Mouse (Mus musculus): ENCODE measurements around the gene Arhgap19. TPM values are rescaled to one million over a fixed set of nuclear protein-coding genes. Genes with fewer than 3 reads are reported as not detected.

The Arhgap19 gene
- polyA plus RNA-seq, 1 experiment from 2014 or later, result 43.6 TPM

DNA sequence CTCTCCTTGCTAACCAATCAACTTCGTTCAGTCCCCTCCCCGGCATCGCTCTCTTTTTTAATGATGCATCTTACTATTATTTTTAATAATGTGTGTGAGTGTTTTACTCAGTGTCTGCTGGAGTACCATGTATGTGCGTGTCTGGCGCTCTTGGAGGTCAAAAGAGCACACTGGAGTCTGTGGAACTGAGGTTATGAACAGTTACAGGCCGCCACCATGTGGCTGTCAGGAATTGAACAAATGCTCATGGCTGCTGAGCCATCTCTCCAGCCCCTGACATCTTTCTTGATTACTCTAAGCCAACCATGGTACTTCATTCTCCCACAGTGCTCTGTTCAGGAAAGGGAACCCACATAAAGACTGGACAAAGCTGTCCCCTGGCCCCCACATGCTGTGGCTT is 42.1 kb downstream of the Arhgap19 start:
- 81% methylated on average over 6 of the region's 6 CpGs for WGBS
- Histone ChIP-seq H3K9me3 (ENCODE audit: control insufficient read depth, low read length) (no peaks in the 10 kb centered on the region), H3K4me3 (ENCODE audit: low read depth, low read length) (no peak overlapping the region), H3K9ac (ENCODE audit: low read length) (no peak overlapping the region), H3K4me1 (ENCODE audit: control insufficient read depth, insufficient read depth, low read length) (no peaks in the 10 kb centered on the region; the same call in 1 of the 2 replicates), H3K27me3 (ENCODE audit: control insufficient read depth, insufficient read depth, low read length) (no peaks in the 10 kb centered on the region), H3K4me2 (ENCODE audit: low read depth, severe bottlenecking) (no peak overlapping the region), H3K36me3 (ENCODE audit: control insufficient read depth, insufficient read depth, low read length) (no peaks in the 10 kb centered on the region), H3K27ac (replicated peaks; ENCODE audit: low read depth, low read length) (no peak overlapping the region)
- DNase-seq (ENCODE audit: low spot score), result no peak
- ATAC-seq (ENCODE audit: insufficient number of reproducible peaks, low FRiP score, low TSS enrichment, low read depth), result no peak

DNA sequence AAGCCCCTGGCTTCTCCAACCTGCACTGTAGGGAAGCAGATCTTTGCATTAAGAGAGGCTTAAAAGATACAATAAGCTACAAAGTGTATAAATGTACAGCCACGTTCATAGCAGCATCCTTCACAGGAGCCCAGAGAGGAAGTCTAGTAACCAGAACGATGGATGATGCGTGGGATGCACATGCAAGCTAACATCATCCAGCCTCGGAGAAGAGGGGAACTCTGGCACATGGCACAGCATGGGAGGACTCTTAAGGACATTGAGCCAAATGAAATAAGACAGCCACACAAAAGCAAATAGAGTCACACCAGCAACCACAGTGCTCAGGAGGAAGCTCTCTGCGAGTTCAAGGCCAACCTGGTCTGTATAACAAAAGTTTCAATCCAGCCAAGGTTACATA is 42.6 kb downstream of the Arhgap19 start:
- no peak overlapping the region for H3K4me3 ChIP-seq (ENCODE audit: low read depth, low read length)
- H3K4me2 ChIP-seq (ENCODE audit: low read depth, severe bottlenecking), result no peak overlapping the region
- no peaks in the 10 kb centered on the region for H3K27me3 ChIP-seq (ENCODE audit: control insufficient read depth, insufficient read depth, low read length)
- no peak for DNase-seq (ENCODE audit: low spot score)
- H3K9me3 ChIP-seq (ENCODE audit: control insufficient read depth, low read length), result no peaks in the 10 kb centered on the region
- no peak for ATAC-seq (ENCODE audit: insufficient number of reproducible peaks, low FRiP score, low TSS enrichment, low read depth)
- no peaks in the 10 kb centered on the region; the same call in 1 of the 2 replicates for H3K4me1 ChIP-seq (ENCODE audit: control insufficient read depth, insufficient read depth, low read length)
- no peaks in the 10 kb centered on the region for H3K36me3 ChIP-seq (ENCODE audit: control insufficient read depth, insufficient read depth, low read length)
- H3K9ac ChIP-seq (ENCODE audit: low read length), result no peak overlapping the region
- 92% methylated on average over 5 of the region's 5 CpGs for WGBS
- H3K27ac ChIP-seq (replicated peaks; ENCODE audit: low read depth, low read length), result no peak overlapping the region

DNA sequence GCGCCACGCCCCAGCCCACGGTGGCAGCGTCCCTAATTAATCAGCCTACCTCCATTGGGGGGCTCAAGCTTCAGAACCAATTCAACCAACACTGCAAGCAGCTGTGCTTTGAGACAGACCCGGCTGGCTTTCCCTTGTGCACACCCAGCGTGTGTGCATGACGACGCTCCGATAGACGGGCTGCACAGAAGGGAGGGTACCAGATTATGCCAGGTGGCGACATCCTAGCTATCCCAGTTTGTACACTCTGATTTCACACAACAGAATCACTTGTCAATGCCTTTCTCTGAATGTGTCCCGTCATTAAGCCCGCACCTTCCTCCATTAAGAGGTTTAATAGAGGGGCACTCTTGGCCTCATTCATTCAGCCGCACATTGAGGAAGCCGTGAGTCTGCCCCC is 47.1 kb downstream of the Arhgap19 start:
- Histone ChIP-seq H3K9ac (ENCODE audit: low read length) (no peak overlapping the region), H3K9me3 (ENCODE audit: control insufficient read depth, low read length) (no peaks in the 10 kb centered on the region), H3K27ac (replicated peaks; ENCODE audit: low read depth, low read length) (no peak overlapping the region), H3K4me2 (ENCODE audit: low read depth, severe bottlenecking) (no peak overlapping the region), H3K36me3 (ENCODE audit: control insufficient read depth, insufficient read depth, low read length) (no peaks in the 10 kb centered on the region), H3K4me3 (ENCODE audit: low read depth, low read length) (no peak overlapping the region), H3K27me3 (ENCODE audit: control insufficient read depth, insufficient read depth, low read length) (no peaks in the 10 kb centered on the region), H3K4me1 (ENCODE audit: control insufficient read depth, insufficient read depth, low read length) (no peaks in the 10 kb centered on the region)
- WGBS, result 84% methylated on average over 15 of the region's 15 CpGs
- DNase-seq (ENCODE audit: low spot score) (no peak), ATAC-seq (ENCODE audit: insufficient number of reproducible peaks, low FRiP score, low TSS enrichment, low read depth) (no peak)

DNA sequence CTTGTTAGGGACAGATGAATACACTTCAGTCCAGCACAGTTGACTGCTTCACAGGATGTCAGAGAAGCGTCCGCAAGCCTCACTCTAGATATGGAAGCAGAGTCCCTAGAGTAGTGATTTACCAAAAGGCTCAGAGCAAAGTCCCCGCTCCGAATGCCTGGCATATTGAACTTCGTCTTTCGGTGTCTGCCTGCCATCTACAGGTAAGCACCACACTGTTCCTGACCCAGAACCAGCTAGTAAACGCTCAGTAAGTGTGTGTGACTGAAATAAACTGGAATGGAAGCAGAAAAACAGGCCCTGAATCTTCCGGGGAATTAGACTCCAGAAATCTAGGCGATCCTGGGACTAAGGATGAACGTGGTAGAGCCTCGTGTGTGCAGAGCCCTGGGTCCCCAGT is 49.9 kb downstream of the Arhgap19 start:
- ATAC-seq (ENCODE audit: insufficient number of reproducible peaks, low FRiP score, low TSS enrichment, low read depth) (no peak), DNase-seq (ENCODE audit: low spot score) (no peak)
- H3K27me3 ChIP-seq (ENCODE audit: control insufficient read depth, insufficient read depth, low read length), result no peaks in the 10 kb centered on the region
- no peaks in the 10 kb centered on the region for H3K36me3 ChIP-seq (ENCODE audit: control insufficient read depth, insufficient read depth, low read length)
- H3K4me1 ChIP-seq (ENCODE audit: control insufficient read depth, insufficient read depth, low read length), result no peaks in the 10 kb centered on the region
- WGBS, result 78% methylated on average over 11 of the region's 11 CpGs
- no peak overlapping the region for H3K27ac ChIP-seq (replicated peaks; ENCODE audit: low read depth, low read length)
- no peak overlapping the region for H3K4me2 ChIP-seq (ENCODE audit: low read depth, severe bottlenecking)
- no peaks in the 10 kb centered on the region for H3K9me3 ChIP-seq (ENCODE audit: control insufficient read depth, low read length)
- H3K9ac ChIP-seq (ENCODE audit: low read length), result no peak overlapping the region
- no peak overlapping the region for H3K4me3 ChIP-seq (ENCODE audit: low read depth, low read length)

DNA sequence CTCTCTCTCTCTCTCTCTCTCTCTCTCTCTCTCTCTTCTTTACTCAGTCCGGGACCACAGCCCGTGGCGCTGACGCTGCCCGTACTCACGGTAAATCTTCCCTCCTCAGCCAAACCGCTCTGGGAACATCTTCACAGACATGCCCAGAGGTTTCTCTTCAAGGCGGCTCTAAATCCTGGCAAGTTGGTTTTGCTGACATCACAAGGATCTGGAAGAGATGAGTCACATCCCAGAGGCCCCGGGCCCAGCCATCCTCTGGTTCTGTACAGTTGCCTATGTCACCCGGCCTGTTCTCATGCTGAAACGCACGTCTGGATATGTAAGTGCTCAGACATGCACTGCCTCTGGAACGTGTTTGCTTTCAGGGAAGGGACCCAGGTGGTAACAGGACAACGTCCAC is 54.4 kb downstream of the Arhgap19 start:
- H3K9ac ChIP-seq (ENCODE audit: low read length), result no peak overlapping the region
- peaks cover 21% of the 10 kb centered on the region for H3K4me1 ChIP-seq (ENCODE audit: control insufficient read depth, insufficient read depth, low read length)
- peaks cover 22% of the 10 kb centered on the region for H3K27me3 ChIP-seq (ENCODE audit: control insufficient read depth, insufficient read depth, low read length)
- DNase-seq (ENCODE audit: low spot score) (no peak), ATAC-seq (ENCODE audit: insufficient number of reproducible peaks, low FRiP score, low TSS enrichment, low read depth) (no peak)
- no peaks in the 10 kb centered on the region for H3K9me3 ChIP-seq (ENCODE audit: control insufficient read depth, low read length)
- H3K36me3 ChIP-seq (ENCODE audit: control insufficient read depth, insufficient read depth, low read length), result no peaks in the 10 kb centered on the region
- H3K4me3 ChIP-seq (ENCODE audit: low read depth, low read length), result no peak overlapping the region
- no peak overlapping the region for H3K27ac ChIP-seq (replicated peaks; ENCODE audit: low read depth, low read length)
- 94% methylated on average over 14 of the region's 14 CpGs for WGBS
- no peak overlapping the region for H3K4me2 ChIP-seq (ENCODE audit: low read depth, severe bottlenecking)

DNA sequence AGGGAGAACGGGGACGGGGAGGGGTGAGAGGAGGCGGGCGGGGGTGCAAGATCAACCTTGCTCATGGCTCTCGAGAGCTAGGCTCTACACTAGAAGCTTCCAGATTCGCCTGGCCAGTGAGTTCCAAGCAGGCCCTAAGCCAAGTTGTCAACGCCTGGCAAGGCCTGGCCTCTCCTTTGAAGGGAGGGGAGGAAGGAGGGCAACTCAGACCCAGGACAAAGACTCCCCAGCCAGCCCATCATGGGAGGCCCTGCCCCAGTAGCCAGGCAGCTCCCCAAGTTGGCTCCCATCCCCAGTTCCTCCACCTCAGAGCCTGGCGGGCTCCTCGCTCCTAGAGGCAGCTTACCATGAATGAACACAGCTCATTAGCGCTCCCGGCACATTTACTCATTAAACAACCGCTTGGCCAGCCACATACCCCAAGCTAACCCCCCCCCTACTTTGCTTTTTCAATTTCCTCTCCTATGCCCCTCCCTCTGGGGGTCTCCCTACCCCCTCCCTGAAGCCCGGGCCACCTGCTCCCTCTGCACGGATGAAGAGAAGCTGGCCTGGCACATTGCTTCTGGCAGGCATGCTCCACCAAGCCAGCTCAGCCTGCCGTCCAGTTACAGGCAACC is 55.8 kb downstream of the Arhgap19 start:
- no peaks in the 10 kb centered on the region for H3K36me3 ChIP-seq (ENCODE audit: control insufficient read depth, insufficient read depth, low read length)
- 36% methylated on average over 15 of the region's 15 CpGs for WGBS
- no peak overlapping the region for H3K27ac ChIP-seq (replicated peaks; ENCODE audit: low read depth, low read length)
- peaks cover 36% of the 10 kb centered on the region for H3K27me3 ChIP-seq (ENCODE audit: control insufficient read depth, insufficient read depth, low read length)
- DNase-seq (ENCODE audit: low spot score) (peak; percentile 34), ATAC-seq (ENCODE audit: insufficient number of reproducible peaks, low FRiP score, low TSS enrichment, low read depth) (no peak)
- no peaks in the 10 kb centered on the region for H3K9me3 ChIP-seq (ENCODE audit: control insufficient read depth, low read length)
- peaks cover 21% of the 10 kb centered on the region for H3K4me1 ChIP-seq (ENCODE audit: control insufficient read depth, insufficient read depth, low read length)
- no peak overlapping the region for H3K4me3 ChIP-seq (ENCODE audit: low read depth, low read length)
- H3K4me2 ChIP-seq (ENCODE audit: low read depth, severe bottlenecking), result no peak overlapping the region
- H3K9ac ChIP-seq (ENCODE audit: low read length), result no peak overlapping the region

DNA sequence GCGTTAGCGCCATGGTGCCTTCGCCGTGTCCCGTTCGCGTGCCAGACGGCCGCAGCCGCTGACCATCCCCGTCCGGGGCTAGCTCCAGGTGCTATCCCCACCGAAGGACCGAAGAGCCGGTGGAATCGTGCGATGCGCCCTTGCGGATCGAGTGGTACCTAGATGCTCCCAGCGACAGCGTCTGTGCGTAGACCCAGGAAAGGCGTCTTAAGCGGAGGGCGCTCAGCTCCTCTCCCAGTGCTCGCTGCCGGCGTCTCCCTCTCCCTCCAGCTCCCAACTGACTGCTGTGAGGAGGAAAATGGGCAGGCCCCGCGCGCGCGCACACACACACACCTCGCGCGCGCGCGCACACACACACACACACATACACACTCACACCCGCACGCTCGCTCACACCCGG is 58.5 kb downstream of the Arhgap19 start, which contains the start of gene Slit1:
Gene Slit1, minus strand, starts transcription at position 270 of the 400 bp plus-strand sequence.
- under 1% methylated on average over 36 of the region's 44 CpGs for WGBS
- Histone ChIP-seq H3K27me3 (ENCODE audit: control insufficient read depth, insufficient read depth, low read length) (peaks cover 60% of the 10 kb centered on the region), H3K4me2 (ENCODE audit: low read depth, severe bottlenecking) (peak within 1 kb of the TSS; percentile 88), H3K27ac (replicated peaks; ENCODE audit: low read depth, low read length) (no peak within 1 kb of the TSS), H3K4me1 (ENCODE audit: control insufficient read depth, insufficient read depth, low read length) (peaks cover 21% of the 10 kb centered on the region), H3K9me3 (ENCODE audit: control insufficient read depth, low read length) (no peaks in the 10 kb centered on the region), H3K9ac (ENCODE audit: low read length) (no peak within 1 kb of the TSS), H3K36me3 (ENCODE audit: control insufficient read depth, insufficient read depth, low read length) (no peaks in the 10 kb centered on the region), H3K4me3 (ENCODE audit: low read depth, low read length) (peak within 1 kb of the TSS; percentile 39)
- ATAC-seq (ENCODE audit: insufficient number of reproducible peaks, low FRiP score, low TSS enrichment, low read depth) (no peak), DNase-seq (ENCODE audit: low spot score) (peak; percentile 60)

DNA sequence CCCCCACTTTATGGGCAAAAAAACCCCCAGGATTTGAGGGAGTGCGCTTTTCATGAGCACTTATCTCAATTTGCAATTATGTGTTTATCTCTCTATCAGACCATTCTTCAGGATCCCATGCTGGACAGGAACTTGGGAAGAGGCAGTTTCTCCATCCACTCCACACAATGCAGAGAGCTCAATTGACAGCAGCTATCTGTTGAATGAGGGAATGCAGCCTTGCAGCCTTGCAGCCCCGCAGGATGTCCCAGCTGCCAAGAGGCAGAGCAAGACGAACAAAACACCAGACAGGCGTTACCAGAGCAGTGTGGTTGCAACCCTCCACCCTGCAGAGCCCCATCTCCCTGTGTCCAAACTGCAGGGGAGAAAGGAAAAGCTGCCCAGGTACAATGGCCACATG is 63.0 kb downstream of the Arhgap19 start:
- Histone ChIP-seq H3K4me3 (ENCODE audit: low read depth, low read length) (no peak overlapping the region), H3K4me2 (ENCODE audit: low read depth, severe bottlenecking) (no peak overlapping the region; the same call in 1 of the 2 replicates), H3K9ac (ENCODE audit: low read length) (no peak overlapping the region), H3K9me3 (ENCODE audit: control insufficient read depth, low read length) (no peaks in the 10 kb centered on the region), H3K27me3 (ENCODE audit: control insufficient read depth, insufficient read depth, low read length) (peaks cover 69% of the 10 kb centered on the region), H3K27ac (replicated peaks; ENCODE audit: low read depth, low read length) (no peak overlapping the region), H3K36me3 (ENCODE audit: control insufficient read depth, insufficient read depth, low read length) (no peaks in the 10 kb centered on the region), H3K4me1 (ENCODE audit: control insufficient read depth, insufficient read depth, low read length) (peaks cover 19% of the 10 kb centered on the region)
- no peak for ATAC-seq (ENCODE audit: insufficient number of reproducible peaks, low FRiP score, low TSS enrichment, low read depth)
- DNase-seq (ENCODE audit: low spot score), result no peak
- 21% methylated on average over 4 of the region's 4 CpGs for WGBS

DNA sequence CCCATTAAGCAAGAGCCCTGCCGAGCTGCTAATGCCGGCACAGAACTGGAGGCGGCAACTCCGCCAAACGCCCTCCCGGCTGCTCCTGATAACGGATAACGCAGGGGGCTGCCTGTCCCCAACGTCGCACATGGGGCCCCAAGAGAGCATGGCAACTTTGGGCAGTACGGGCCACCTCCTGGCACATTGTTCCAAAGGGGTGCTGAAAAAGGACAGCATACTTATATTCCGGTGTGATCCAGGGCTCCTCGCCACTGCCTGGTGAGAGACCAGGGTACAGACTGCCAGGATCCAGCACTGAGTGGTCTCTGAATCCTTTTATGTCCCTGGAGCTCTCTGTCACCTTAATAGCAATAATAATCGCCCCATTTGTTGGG is 63.4 kb downstream of the Arhgap19 start:
- 9% methylated on average over 14 of the region's 14 CpGs for WGBS
- Histone ChIP-seq H3K9ac (ENCODE audit: low read length) (no peak overlapping the region), H3K4me2 (ENCODE audit: low read depth, severe bottlenecking) (no peak overlapping the region; the same call in 1 of the 2 replicates), H3K27me3 (ENCODE audit: control insufficient read depth, insufficient read depth, low read length) (peaks cover 66% of the 10 kb centered on the region), H3K4me1 (ENCODE audit: control insufficient read depth, insufficient read depth, low read length) (peaks cover 19% of the 10 kb centered on the region), H3K4me3 (ENCODE audit: low read depth, low read length) (no peak overlapping the region), H3K36me3 (ENCODE audit: control insufficient read depth, insufficient read depth, low read length) (no peaks in the 10 kb centered on the region), H3K27ac (replicated peaks; ENCODE audit: low read depth, low read length) (no peak overlapping the region), H3K9me3 (ENCODE audit: control insufficient read depth, low read length) (no peaks in the 10 kb centered on the region)
- no peak for DNase-seq (ENCODE audit: low spot score)
- ATAC-seq (ENCODE audit: insufficient number of reproducible peaks, low FRiP score, low TSS enrichment, low read depth), result no peak
